Mouse (Mus musculus) frontal cortex, adult (tissue): ENCODE measurements around the gene Ntng1.

ENCODE experiments used
- ATAC-seq: cut with Nextera tagmentation; 2 replicates; pipeline ENCODE4 v1.9.2; 2017; ENCODE audit warnings: mild to moderate bottlenecking, moderate library complexity, mixed read lengths; ENCODE audit not compliant: low TSS enrichment

The Ntng1 gene

GRCm38 (mm10) chr3:110055433-110055832 is 88.4 kb downstream of the Ntng1 start:
- peak; percentile 52 for ATAC-seq

DNA sequence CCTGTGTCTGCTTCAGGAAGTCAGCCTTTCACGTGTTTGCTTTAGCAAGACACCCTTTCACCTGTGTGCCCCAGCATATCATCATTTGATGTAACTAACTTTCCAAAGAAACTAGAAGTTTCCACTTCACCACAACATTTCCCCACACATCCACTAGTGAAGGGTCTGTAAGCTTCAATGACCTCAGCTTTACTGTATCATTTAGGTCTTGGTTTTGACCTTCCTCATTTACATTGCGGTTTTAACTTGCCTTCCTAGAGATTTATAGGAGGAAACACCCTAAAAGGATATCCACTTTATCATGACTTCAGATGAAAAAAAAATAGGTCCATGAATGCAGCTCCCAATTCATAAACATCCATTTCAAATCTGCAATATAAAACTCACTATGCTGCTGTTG is 89.7 kb downstream of the Ntng1 start:
- ATAC-seq = no peak

GRCm38 (mm10) chr3:110048152-110048551 is 95.7 kb downstream of the Ntng1 start:
- no peak for ATAC-seq

GRCm38 (mm10) chr3:110046750-110047149 is 97.1 kb downstream of the Ntng1 start:
- no peak for ATAC-seq

GRCm38 (mm10) chr3:110044209-110044608 is 99.6 kb downstream of the Ntng1 start:
- ATAC-seq = no peak

GRCm38 (mm10) chr3:110043641-110044187 is 100.1 kb downstream of the Ntng1 start:
- ATAC-seq = no peak

DNA sequence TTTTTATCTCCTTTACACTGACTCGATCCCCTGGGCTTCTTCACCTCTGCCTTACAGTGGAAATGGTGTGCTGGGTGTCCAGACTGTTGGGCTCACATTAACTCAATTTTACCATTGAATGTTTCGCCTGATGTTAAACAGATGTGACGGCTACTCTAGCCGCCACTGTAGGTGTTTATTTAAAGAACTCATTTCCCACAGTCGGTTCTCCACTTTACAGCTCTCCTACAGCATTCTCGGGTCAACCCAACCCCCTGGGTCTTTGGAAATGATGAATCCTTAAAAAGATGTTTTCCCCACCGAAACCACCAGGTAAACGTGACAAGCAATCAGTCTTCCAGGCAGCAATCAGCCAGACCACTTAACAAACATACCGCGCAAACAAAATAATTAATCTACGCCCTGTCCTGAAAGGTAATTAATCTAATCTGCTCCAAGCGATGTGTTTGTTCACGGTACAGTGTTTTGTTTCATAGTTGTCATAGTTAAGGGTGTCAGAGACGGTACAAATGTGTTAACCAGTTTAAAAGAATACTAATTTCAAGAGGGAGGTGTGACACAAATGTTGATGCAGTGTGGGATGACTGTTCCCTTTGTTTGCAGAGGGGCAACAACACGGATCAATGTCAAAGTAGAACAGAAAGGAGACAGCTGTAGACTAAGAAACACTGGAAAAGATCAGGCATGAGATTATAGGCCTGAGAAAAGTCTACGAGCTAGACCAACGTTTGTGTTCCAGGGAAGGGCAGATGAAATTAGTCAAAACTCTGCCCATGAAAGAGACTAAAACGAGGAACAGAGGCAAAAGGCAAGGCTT is 120.8 kb downstream of the Ntng1 start:
- ATAC-seq = no peak

DNA sequence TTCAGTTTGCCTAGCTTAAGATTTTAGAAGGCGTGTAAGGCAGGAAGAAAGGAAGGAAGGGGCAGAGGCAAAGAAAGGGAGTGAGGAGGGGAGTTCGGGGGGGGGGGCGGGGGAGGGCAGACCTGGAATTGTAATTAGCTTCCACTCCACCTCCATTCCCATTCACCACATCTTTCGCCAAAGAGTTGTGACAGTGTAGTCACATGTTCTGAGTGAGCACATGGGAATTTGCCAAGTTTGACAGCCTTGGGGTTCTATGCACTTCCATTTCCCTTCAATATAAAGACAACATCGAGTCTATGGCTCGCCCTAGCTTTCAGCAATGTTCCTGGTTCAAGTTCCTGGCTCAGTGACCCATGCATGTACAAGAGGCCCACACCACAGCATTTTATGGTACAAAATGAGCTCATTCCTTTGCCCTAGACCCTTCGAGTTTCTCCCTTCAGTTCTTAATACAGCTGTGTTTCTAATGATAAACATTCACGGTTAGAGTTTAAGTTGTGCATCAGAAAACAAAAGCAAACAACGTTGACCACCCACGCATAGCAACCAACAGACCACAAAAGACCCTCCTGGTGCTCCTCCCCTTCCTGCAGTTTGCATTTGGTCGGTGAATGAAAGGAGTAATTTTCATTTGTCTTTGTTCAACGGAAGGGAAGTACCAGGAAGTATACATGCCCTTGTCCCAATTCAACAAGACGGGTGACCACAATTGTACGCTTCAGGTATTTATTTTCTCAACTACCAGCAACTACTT is 132.8 kb downstream of the Ntng1 start:
- ATAC-seq = no peak

DNA sequence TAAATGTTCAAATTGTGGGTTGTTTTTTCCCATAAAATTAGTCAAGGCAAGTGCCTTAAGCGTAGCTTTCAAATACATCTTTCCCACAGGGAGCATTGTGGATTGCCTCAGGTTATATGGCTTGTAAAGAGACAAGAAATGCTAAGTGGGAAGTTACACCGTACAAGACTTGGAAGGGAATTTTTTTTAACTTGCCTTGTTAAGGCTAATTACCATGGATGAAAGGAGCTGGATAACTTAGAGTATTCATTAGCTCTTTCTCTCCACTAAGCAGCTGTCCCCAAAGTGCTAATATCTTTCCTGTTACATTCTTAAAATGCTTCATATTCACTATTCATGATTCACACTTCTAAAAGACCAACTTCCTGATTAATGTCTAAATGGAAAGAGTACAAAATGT is 133.4 kb downstream of the Ntng1 start:
- no peak for ATAC-seq

- no peak for ATAC-seq
These were observed 143.5 kb downstream of the Ntng1 start for GRCm38 (mm10) chr3:110000349-110000748.

DNA sequence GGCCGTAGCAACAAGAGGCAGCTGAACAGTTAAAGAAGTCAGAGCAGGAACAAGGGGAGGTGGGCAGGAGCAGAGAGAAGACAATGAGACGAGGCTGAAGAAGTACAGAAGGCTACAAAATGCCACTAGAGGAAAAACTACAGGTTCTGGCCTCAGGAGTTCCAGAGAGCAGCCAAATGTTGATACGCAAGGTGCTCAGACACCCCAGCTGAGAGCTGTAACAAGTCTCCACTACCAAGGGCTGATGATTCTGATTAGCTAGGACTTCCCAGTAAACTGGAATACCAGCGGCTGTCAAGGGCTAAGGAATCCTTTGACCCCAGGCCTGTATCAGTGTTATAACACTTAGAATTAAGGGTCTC is 148.2 kb downstream of the Ntng1 start:
- peak; percentile 16; the same call in 1 of the 2 replicates for ATAC-seq

DNA sequence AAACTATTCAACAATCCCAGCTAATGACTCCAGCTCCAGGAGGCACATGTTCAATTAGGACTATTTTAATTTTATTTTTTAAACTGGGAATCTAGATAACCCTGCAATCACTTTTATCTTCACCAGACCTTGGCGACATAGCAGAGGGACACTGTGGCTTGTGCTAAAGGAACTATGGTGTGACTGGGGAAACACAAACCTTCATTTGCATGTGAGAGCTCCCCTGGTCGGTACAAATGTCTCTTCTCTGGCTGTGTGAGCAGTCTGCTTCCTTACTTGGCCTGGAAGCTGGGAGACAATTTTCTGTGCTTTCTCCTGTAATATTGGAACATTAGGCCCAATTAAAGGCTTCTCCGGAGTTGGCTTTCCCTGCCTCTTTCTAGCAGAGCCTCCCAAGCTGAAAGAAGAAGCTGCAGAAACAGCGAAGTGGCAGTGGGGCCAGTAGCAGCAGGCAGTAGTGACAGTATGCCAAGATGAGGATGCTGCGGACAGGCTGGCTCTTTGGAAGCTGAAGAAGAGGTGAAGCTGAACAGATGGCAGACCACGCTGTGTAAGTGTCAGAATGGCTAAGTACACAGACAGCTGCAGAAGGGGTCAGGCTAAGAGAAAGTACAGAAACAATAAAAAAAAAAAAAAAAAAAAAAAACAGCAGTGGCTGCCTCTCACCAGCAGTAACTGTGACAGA is 148.7 kb downstream of the Ntng1 start:
- peak; percentile 87 for ATAC-seq

DNA sequence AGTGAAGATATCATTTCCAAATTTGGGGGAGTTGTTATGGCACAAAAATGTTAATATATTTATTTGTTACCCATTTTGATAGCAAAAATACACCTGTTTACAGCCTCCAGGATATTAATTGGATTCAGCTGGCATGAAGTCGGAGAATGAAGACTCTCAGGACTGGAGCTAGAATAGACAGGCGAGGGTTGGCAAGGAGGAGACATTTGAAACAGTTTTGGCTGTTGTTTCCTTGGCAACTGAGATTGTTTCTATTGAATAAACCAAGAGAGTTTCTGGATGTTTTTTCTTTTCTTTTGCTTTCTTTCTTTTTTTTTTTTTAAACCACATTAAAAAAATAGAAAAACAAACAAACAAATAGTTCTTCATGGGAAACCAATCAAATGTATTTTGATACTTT is 159.7 kb downstream of the Ntng1 start:
- ATAC-seq = peak; percentile 74; the same call in 1 of the 2 replicates

DNA sequence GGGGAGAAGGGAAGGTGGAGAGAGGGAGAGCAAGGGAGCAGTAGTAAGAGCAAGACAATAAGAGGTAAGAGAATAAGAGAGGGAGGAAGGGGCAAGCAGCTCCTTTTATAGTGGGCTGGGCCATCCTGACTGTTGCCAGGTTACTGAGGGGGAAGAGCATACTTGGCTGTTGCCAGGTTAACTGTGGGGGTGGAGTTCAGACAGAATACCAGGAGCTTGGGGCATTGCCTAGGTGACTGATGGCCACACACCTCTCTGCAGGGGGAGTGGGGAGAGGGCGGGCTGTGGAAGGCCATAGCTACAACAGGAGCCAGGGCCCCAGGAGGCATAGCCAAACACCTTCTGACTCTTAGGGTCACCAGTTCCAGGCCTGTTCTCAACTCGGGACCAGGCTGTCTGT is 166.2 kb downstream of the Ntng1 start:
- ATAC-seq = no peak

- ATAC-seq = no peak
These were observed 168.7 kb downstream of the Ntng1 start for GRCm38 (mm10) chr3:109975106-109975505.

DNA sequence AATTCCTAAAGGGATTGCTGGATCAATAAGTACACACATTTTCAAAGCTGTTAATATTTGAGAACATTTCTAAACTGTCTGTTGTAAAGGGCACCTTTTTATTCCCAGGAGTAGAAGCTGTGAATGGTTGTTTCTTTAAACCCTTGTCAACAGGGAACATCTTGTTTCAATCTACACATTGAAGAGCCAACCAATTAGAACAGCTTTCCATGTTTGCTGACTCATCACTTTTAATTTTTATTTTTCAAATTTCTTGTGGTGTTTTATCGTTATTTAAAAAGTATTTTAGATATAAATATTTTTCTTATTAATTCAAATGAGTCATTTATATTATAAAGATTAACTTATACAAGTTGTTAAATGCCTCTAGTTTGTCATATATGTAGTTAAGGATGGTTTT is 172.3 kb downstream of the Ntng1 start:
- no peak for ATAC-seq

DNA sequence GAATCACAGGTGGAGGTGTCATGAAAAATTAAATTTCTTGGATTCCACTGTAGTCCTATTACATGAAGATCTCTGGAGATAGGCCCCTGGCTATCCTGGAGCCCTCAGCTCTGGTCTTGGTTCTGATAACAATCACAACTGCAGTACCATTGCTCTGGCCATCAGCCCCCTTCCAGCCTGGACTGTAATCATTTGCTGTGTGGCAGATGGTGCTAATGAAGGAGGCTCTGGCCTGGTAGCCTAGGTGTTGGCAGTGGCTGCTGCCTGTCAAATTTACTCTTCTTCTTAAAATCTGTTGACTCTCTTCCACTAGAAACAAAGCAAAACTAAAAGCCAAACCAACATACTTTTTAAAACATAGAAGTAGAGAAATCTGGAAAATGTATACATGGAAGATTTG is 173.6 kb downstream of the Ntng1 start:
- no peak for ATAC-seq

DNA sequence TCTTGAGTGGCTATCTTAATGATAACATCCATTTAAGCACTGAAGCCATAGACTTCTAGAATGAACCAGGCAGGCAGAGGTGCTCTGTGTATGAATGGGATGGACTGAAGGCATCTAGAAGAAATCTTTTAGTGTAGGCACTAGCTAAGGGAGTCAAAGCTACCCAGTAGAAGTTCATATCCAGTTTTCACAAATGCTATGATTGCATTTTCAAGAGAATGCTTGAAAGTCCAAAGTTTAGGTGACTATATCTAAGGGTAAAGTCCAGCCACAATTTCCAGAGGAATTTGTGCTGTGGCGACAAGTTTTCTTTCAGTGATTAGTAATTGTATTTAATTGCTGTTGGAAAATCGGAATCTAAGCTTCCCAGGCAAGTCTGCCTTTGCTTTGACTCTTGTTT is 181.2 kb downstream of the Ntng1 start:
- ATAC-seq = no peak

DNA sequence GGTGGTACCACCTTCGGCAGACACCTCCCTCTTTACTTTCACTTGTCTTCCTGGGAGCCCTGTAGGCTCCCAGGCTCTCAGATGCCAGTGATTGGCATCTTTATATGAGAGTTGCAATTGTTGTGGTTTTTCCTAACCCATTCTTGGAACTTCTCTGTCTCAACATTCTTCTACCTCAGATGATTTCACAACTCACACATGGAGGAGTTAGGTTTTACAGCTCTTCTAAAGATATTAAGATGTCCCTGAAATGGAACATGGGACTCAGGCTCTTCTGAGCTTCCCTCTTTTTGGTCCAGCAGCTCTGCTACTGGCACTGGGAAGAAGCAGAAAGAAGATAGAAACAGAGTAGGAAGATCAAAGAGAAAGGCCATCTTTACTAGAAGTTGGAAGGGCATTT is 200.9 kb downstream of the Ntng1 start:
- peak; percentile 86 for ATAC-seq

DNA sequence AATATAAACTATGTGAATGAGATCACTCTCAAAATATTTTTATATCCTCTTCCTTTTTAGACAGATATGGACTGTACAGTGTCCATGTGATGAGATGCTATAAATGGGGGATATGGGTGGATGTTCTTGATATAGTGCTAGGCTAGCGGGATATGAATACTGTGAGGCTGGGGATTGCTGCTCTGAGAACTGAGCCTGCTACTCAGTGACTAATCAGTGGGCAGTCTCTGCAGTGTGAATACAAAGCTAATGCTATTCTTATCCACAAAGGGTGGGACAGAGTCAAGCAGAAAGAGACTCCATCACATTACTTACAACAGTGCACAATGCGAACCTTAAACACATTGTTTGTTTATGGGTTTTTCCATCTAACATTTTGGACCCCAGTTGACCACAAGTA is 206.2 kb downstream of the Ntng1 start:
- peak; percentile 62 for ATAC-seq

GRCm38 (mm10) chr3:109936275-109936674 is 207.5 kb downstream of the Ntng1 start:
- no peak for ATAC-seq

GRCm38 (mm10) chr3:109932261-109932660 is 211.6 kb downstream of the Ntng1 start:
- peak; percentile 63 for ATAC-seq
